Mouse (Mus musculus) erythroblast, adult 5-6 weeks (primary cell): Measurements from ENCODE around the gene Bloc1s1. TPM values are rescaled to one million over a fixed set of nuclear protein-coding genes. Genes with fewer than 3 reads are reported as not detected.

Experiments
- ATAC-seq: replicated peaks from 2 replicates; pipeline ENCODE4 v1.8.0; 2016; ENCODE audit warnings: moderate number of reproducible peaks, mild to moderate bottlenecking, moderate TSS enrichment, inconsistent platforms; ENCODE audit not compliant: poor library complexity, low FRiP score, severe bottlenecking
- total RNA-seq, 2 experiments: library from RNA; stranded (forward) in 1 of 2; stranded (reverse) in 1 of 2; fragments of 150-400 nt in 1 of 2; fragments of 200-764, 138-1000 nt in 1 of 2; gene quantifications; 2 replicates each; pipeline versions ENCODE4 v1.2.3 to v1.2.4; 2015 to 2017; ENCODE audit warnings: low replicate concordance in 2 of 2

The Bloc1s1 gene
- total RNA-seq, 2 experiments from 2014 or later, result 22.7 to 25.4 TPM

DNA sequence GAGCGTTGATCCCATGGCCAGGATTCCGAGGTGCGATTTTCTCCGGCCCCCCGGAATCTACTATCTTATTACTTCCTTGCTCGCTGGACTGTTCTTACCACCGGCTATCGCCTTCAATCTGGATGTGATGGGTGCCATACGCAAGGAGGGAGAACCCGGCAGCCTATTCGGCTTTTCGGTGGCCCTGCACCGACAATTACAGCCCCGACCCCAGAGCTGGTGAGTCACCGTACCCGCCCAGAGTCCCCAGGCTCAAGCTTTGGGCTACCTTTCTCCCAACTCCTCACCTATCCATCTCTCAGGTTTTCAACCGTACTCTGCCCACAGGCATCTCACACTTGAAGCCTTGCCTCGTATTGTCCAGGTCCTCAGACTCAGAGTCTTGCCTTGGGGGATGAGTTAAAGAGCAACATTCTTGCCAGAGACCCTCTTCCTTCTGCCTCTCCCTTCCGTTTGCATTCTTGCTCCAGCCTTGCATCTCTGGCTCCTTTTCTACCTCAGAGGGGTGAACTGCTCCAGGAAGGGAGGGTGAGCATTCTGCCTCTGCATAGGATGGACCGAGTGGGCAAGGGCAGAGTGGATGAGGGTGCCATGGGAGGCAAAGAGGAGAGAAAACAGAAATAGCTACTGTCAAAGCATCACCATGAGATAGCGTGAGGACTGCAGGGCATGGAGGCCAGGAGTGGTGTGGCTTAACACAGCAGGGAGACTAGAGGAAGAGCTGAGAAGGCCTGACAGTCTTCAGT, 10.3 kb upstream of the Bloc1s1 start:
- no peak for ATAC-seq

DNA sequence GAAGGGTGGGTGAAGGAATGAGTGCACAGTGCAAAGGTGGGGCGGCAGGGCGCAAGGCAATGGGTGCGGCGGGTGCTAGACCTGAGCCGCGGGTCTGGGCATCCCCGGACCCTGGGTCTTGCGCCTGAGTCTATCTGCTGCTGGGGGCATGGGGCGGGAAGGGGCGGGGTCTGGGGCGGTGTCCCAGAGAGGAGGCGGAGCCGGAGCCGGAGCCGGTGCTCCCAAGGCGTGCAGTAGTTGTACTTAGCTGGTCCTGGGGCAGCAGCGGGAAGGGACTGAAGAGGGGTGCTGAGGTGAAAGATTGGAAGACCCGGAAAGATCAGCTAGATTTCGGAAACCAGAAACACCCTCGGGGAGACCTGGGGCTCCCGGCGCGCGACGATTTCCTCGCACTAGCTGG, 9.7 kb upstream of the Bloc1s1 start, which contains the start of gene Itga7:
Gene Itga7 (plus strand): TSS at position 245 of the 400 bp plus-strand sequence.
- ATAC-seq, result no peak

DNA sequence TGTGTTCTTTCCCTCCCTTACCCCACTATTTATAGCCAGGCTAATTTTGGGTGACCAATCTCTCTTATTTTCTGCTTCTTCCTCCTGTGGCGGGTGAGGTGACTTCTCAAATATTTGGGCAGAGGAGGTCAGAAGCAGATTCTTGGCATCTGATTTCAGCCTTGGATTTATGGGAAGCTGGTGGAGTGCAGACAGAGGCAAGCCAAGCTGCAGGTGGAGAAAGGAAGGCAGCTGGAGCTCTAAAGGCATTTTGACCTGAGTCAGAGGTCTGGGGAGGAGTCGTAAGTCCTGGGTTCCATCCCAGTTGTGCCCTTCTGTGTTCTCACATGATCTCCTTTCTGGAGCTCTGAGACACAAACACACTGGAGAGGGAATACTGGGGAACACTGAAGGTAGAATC, 7.6 kb upstream of the Bloc1s1 start:
- ATAC-seq, result no peak

DNA sequence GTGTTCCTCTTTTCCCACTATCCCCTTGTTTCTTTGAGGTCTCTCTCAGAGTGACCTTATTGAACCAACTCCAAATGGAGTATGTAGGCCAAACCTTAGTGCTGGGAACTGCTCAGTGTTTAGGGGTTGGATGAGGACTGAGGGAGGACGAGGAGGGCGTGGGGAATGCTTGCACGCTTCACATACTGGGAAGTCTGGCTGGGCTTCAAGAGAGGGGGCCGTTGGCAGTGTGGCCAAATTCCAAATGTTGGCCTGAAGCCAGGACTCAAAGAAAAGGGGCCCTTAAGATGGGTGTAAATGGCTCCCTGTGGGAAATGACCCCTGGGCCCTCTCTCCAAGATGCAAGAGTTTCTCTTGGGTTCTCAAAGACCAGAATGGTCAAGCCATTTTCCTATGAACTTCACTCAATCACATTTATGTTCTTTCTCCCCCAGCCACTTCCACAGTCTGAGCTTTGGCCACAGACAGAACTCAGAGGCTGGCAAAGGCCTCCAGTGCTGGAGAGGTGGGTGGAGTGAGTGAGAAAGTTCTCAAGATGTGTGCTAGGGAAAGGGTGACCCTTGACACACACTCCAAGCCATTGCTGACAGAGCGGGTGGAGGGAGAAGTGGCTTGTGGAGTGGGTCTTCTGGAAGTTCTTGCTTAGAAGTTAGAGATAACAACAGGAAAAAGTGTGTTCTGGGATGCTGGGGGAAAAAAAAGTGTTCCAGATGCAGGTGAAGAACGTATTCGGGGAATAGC, 6.0 kb upstream of the Bloc1s1 start:
- no peak for ATAC-seq

DNA sequence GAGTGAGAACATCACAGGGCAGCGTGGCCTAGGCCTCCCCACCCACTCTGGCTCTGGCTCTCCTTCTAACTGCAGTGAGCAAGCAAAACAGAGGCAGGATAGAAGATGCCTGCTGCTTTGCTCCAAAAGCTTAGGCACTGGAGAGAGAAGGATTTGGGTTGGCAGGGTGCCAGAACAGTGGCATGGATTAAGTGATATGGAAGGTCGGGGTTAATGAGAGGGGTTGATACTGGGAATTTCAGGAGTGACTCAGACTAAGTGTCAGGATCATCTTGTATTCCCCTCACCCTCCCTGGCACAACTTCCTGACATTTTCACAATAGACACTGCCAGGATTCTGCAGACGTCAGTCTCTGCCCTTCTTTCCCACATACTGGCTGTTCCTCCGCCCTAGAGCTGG, 4.5 kb upstream of the Bloc1s1 start:
- ATAC-seq, result no peak

DNA sequence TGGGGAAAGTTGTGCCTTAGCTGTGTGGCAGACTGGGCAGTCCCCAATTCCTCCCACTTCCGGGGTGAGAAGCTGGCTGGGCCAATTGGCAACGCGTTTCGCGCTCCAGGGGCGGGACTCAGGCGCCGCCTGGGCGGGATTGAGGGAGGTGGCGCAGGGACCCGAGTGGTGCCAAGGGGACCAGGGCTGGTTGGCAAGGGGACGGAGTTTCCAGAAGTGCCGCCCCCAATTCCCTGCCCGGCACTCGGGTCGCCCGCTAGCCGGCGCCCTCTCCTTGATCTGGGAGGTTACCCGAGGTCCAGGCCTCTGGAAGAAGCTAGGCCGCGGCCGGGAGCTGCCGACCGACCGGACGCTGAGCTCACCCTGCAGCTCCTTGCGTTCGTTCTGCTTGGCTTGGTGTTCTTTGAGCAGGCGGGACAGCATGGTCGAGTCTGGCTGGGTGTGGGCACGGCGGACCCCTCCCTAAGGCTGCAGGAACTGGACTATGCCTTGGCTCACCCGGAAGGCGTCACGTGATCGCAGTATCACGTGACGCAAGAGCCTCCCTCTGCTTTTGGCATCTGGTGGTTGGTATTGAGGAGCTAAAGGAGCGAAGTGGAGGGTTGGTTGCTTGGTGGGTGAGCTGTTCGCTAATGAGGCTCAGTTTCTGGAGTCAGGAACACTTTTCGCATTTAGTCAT, 683 bp downstream of the Bloc1s1 start:
- peak; percentile 97 for ATAC-seq

DNA sequence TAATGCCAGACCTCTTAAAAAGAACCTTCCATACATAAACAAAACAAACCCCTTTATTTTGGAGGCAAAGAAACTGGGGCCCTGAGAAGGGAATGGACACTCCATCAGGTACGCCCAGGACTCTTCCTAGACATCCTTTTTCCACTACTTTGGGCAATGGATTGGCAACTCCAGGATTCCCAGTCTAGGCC, 1.1 kb downstream of the Bloc1s1 start, which contains the start of gene Rdh5:
Gene Rdh5 (minus strand): TSS at position 67 of the 191 bp plus-strand sequence.
- no peak for ATAC-seq

DNA sequence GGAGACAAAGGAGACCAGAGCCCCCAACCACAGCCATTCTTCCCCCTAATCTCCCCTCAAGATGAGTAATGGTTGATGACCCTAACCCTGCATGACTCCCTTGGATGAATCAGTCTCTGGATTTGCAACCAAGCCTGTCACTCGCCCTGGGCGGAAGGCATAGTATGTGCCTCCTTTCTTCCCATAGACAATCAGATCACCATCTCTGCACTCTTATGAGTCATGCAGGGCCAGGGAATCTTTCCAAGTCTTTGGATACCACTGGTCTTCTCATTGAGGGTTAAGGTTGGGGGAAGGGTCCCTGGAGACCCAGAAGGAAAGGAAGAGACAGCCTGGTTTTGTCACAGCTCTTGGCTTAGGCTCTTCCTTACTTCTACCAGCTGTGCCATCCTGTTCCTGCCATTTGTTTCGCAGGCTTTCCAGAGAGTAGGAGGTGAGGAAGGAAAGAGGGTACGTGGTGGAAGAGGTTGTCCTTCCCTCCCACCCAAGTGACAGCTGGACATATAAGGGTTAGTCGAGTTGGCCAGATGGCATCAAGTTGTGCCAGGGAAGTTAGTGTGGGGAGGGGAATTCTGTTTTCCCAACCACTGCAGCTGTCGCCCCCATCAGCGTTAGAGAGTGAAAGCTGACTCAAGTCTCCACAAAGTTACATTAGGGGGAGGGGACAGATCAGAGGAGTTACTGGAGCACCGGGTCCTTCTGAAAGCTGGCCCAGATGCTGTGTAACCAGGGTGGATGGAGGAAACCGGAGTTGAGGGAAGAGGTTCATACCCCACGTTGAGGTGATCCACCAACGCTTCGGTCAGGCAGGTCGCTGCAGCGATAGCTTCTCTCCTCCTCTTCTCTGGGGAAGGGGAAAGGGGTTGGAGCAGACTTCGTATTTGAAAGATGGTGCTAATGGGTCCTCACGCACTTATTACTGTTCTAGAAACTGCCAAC, 1.7 kb downstream of the Bloc1s1 start:
- 0 out of 2 replicates have a peak, but pooled peaks have one; percentile 2 for ATAC-seq

DNA sequence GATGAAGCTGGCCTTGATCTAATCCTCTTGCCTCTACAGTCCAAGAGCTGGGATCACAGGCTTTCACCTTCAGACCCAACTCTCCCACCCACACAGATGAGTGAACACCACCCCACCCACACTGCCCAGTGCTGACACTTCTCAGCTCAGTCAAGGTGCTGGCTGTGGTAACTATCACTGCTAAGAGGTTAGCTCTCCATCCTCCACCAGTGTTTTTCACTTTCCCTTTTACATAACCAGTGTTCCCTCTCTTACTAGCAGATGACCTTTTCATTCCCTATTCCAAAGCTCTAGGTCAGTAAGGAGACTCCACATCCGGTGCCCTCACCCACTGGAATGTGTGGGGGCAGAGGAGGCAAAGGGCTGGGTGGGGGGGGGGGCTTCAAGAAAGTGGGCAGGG, 2.6 kb downstream of the Bloc1s1 start:
- no peak for ATAC-seq

DNA sequence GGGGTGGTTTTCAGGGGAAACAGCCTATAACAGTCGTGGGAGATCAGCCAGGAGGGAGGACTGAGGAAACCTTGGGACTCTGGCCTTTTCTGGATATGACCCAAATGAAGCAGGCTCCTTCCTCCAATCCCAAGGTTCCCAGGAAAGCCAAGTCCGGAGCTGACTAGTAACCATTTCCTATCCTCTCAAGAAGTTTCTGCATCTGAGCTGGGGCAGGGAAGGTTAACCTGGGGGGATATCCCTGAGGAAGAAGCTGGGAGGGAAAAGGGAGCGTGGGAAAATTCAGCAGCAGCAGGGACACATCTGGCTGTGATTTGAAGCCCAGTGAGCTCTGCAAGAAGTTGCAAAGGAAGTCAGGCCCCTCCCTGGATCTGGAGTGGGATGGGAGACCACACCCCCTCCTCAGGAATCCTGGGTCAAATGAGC, 3.1 kb downstream of the Bloc1s1 start:
- no peak for ATAC-seq

DNA sequence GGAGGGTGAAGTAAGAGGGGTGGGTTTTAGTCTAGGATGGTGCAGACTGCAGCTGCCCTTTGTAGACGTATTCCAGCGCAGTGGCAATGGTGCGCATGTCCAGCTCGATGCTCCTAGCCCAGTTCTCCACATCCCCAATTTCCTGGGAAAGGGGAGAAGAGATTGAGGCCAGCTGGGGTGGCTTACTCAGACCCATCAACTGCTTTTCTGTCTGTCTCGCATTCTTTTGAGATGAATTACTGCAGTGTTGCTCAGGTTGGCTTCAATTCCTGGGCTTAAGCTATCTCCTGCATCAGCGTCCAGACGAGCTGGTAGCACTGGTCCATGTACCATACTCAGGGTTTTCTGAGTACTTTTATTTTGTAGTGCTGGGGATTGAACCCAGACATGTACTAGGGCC, 3.9 kb downstream of the Bloc1s1 start:
- ATAC-seq, result no peak

DNA sequence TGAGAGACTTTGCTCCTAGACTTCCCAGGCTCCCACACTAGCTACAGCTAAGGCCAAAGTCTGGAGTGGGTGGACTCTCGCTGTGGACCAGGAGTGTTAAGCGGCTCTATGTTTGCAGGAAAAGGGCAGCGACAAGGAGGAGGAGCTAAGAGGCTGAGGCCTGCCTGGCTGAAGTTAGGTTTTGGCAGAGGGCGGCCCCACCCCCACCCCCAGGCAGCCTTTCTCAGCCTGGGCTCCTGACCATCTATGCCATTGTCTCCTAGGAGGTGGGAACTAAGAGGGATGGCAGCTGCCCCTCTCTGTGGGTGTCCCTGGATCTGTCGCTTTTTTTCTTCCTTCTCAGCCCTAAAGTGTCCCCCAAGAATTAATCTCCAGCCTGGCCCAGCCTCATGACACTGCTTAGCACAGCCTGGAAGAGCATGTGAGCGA, 4.6 kb downstream of the Bloc1s1 start:
- ATAC-seq, result no peak

DNA sequence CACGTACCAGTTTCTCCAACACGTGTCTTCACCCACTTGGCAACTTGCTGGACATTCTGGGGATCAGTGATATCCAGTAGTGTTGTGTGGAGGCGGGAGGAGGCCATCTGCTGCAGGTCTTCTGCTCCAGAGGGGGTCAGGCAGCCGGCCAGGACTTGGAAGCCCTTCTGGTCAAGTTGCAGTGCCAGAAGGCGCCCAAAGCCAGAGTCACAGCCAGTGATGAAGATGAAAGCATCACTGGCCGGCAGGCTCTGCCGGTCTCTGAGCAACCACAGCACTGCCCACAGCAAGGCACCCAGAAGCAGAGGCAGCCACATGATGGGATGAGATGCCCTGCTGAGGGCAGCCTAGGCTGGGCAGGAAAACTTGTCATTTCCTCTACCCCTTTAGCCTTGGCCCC, 5.6 kb downstream of the Bloc1s1 start:
- no peak for ATAC-seq

DNA sequence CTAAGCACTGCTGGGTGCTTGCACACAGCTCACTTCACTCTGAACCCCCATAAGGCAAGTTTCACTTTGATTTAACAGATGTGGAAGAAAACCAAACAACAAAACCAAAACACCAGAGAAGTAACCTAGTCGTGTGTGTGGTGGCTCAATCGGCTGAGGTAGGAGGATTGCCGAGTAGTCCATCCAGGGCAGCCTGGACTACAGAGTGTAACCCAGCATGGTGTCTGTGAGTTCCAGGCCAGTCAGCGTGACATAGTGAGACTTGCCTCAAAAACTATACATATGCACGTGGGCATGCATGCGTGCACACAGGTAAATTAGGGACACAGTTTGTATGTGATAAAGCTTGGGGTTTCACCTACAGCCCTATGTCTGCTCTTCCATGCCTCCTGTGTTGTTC, 6.4 kb downstream of the Bloc1s1 start:
- no peak for ATAC-seq

DNA sequence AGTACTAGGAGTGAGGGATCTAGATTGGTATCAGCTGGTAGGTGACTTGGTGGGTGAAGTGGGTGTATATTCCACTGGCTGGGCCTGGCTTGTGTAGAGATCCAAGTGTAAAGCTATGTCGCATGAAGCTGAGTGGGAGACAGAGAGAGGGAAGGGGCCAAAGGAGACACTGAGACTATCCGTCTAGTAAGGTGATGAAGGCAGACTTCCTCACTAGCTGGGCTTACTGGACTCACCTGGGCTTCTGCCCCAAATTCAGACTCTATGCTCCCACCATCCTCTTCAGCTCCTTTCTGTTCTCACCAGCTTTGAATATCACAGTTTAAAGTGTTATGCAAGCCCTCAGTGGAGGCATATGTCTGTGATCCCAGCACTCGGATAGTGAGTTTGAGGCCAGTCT, 7.2 kb downstream of the Bloc1s1 start:
- ATAC-seq, result no peak

DNA sequence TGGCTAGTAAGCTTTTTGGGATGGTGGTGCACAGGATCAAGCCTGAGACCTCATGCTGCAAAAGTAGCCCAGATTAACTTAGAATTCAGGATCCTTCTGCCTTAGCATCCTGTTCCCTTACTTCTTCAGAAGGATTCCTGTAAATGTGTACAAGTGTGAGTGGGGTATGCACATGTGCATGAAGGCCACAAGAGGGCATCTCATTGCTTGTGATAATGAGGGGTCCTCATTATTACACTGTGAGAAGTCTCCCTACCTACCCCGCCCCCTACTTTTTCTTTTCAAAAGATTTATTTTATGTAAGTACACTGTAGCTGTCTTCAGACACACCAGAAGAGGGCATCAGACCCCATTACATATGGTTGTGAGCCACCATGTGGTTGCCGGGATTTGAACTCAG, 8.3 kb downstream of the Bloc1s1 start:
- ATAC-seq, result no peak

DNA sequence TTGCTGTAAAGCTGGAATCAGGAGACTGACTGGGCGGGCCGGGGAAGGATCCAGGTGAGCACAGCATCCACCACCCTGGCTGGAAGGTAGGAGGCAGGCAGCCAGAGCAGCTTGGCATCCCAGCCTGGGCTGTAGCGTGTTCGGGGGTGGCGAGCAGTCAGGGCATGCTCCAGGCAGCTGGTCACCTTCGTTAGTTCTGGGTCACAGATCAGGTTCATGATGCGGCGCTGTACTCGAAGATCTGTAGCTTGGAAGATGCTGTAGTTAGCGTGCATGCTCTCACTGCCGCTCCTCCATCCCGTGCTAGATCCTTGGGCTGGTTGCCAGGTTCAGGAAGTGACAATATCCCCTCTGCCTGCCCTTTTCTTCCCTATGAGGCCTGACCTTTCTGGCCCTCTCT, 10.1 kb downstream of the Bloc1s1 start:
- ATAC-seq, result 0 out of 2 replicates have a peak, but pooled peaks have one; percentile 14

DNA sequence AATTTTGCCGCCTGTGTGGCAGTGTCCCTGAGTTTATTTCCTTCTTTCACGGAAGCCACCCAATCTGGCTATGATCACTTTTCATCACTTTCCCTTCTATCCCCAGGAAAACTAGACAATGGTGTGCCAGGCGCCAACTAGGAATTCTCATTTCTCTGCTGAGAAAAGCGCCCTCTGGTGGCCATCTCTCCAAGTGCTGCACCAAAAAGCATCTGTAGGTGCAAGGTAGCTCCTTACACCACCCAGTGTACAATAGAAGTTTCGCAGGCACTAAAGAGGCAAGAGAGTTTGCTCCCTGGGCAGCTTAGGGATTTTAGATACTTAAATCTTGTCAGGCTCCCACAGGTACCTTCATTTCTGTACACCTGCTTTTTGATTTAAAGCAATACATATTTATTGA, 10.6 kb downstream of the Bloc1s1 start:
- ATAC-seq, result peak; percentile 80

DNA sequence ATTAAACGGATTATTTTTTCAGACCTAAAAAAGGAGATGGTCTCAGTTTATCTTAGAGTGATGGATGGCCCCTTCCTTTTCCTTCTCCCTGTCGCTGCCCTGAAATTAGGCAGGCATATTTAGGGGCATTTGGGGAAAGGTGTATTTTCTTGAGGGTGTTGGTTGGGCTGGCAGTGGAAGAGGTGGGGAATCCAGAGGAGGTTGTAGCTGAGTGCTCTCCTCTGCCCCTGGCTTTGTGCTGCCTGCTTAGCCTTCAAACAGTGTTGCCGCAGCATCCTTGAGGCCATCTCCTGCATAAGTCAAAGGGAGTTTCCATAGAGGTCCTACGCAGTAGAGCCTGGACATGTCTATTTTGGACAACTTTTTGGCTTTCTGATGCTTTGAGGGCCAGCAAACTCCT, 11.0 kb downstream of the Bloc1s1 start:
- 0 out of 2 replicates have a peak, but pooled peaks have one; percentile 11 for ATAC-seq

DNA sequence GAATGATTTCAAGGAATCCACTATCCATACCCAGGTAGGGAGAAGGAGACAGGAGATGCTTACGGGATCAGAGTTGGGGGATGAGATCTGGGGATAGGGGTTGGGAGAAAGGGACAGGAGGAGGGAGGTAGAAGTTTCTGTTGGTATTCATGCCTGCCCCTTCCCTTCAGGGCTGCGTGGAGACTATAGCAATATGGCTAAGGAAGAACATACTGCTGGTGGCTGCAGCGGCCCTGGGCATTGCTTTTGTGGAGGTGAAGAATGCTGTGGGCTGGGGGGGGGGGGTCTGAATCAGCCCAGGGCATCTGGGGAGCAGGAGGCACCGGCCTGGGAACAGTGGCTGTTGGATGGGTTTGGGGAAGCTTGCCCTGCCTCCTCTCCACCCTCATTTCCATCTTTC, 11.6 kb downstream of the Bloc1s1 start:
- no peak for ATAC-seq
